Mouse (Mus musculus): ENCODE measurements around the gene Ermap.

The Ermap gene

GRCm38 (mm10) chr4:119189864-119190263 lies at the start of gene Ermap:
Gene Ermap (minus strand): TSS chr4:119190011.
- in situ Hi-C loops (cut with MboI, MseI): loop anchor here in 1 of 2 experiments (10.0 kb wide), 1 partner anchor 575 kb away; no protein-coding TSS in a partner anchor

- in situ Hi-C loops (cut with MboI, MseI): no loop called here
Observed at GRCm38 (mm10) chr4:119239181-119239682, 49.4 kb upstream of the Ermap start.

- in situ Hi-C loops (cut with MboI, MseI): no loop called here
Observed at GRCm38 (mm10) chr4:119238661-119239060, 48.9 kb upstream of the Ermap start.

GRCm38 (mm10) chr4:119234348-119234747 lies 44.5 kb upstream of the Ermap start:
- in situ Hi-C loops (cut with MboI, MseI): loop anchor here in 1 of 2 experiments (5.0 kb wide), 1 partner anchor 813 kb away; no protein-coding TSS in a partner anchor

- in situ Hi-C loops (cut with MboI, MseI): loop anchor here in 1 of 2 experiments (5.0 kb wide), 1 partner anchor 814 kb away; no protein-coding TSS in a partner anchor
Observed at GRCm38 (mm10) chr4:119233256-119233901, 43.6 kb upstream of the Ermap start.

- in situ Hi-C loops (cut with MboI, MseI): loop anchor here in 1 of 2 experiments (5.0 kb wide), 1 partner anchor 815 kb away; no protein-coding TSS in a partner anchor
Observed at GRCm38 (mm10) chr4:119232410-119233255, 42.8 kb upstream of the Ermap start, which contains the start of the genes AU022252 and P3h1. Gene AU022252 (minus strand): TSS chr4:119232712. Gene P3h1 (plus strand): TSS chr4:119232915.

- in situ Hi-C loops (cut with MboI, MseI): no loop called here
Observed at GRCm38 (mm10) chr4:119226751-119227150, 36.9 kb upstream of the Ermap start.

GRCm38 (mm10) chr4:119225719-119226118 lies 35.9 kb upstream of the Ermap start:
- in situ Hi-C loops (cut with MboI, MseI): no loop called here

GRCm38 (mm10) chr4:119224534-119224933 lies 34.7 kb upstream of the Ermap start:
- in situ Hi-C loops (cut with MboI, MseI): no loop called here

GRCm38 (mm10) chr4:119223696-119224095 lies 33.9 kb upstream of the Ermap start:
- in situ Hi-C loops (cut with MboI, MseI): no loop called here

GRCm38 (mm10) chr4:119218169-119218568 lies 28.4 kb upstream of the Ermap start, which contains the start of gene Tmem269:
Gene Tmem269 (minus strand): TSS chr4:119218217.
- in situ Hi-C loops (cut with MboI, MseI): loop anchor here in 1 of 2 experiments (5.0 kb wide), 1 partner anchor 36 kb away; no protein-coding TSS in a partner anchor

- in situ Hi-C loops (cut with MboI, MseI): loop anchor here in 1 of 2 experiments (5.0 kb wide), 1 partner anchor 34 kb away; no protein-coding TSS in a partner anchor
Observed at GRCm38 (mm10) chr4:119216667-119217066, 26.9 kb upstream of the Ermap start.

GRCm38 (mm10) chr4:119204672-119205071 lies 14.9 kb upstream of the Ermap start:
- in situ Hi-C loops (cut with MboI, MseI): no loop called here

GRCm38 (mm10) chr4:119198105-119198504 lies 8.3 kb upstream of the Ermap start:
- in situ Hi-C loops (cut with MboI, MseI): loop anchor here in 1 of 2 experiments (10.0 kb wide), 1 partner anchor 583 kb away; no protein-coding TSS in a partner anchor

- in situ Hi-C loops (cut with MboI, MseI): loop anchor here in 1 of 2 experiments (10.0 kb wide), 1 partner anchor 581 kb away; no protein-coding TSS in a partner anchor
Observed at GRCm38 (mm10) chr4:119195582-119196320, 5.9 kb upstream of the Ermap start.

- in situ Hi-C loops (cut with MboI, MseI): loop anchor here in 1 of 2 experiments (10.0 kb wide), 1 partner anchor 580 kb away; no protein-coding TSS in a partner anchor
Observed at GRCm38 (mm10) chr4:119194909-119195581, 5.2 kb upstream of the Ermap start, which contains the start of gene Svbp. Gene Svbp (plus strand): TSS chr4:119195306.

- in situ Hi-C loops (cut with MboI, MseI): loop anchor here in 1 of 2 experiments (10.0 kb wide), 1 partner anchor 578 kb away; no protein-coding TSS in a partner anchor
Observed at GRCm38 (mm10) chr4:119192757-119193156, 2.9 kb upstream of the Ermap start.

GRCm38 (mm10) chr4:119191273-119191672 lies 1.5 kb upstream of the Ermap start:
- in situ Hi-C loops (cut with MboI, MseI): loop anchor here in 1 of 2 experiments (10.0 kb wide), 1 partner anchor 576 kb away; no protein-coding TSS in a partner anchor

GRCm38 (mm10) chr4:119190618-119191017 lies 807 bp upstream of the Ermap start:
- in situ Hi-C loops (cut with MboI, MseI): loop anchor here in 1 of 2 experiments (10.0 kb wide), 1 partner anchor 576 kb away; no protein-coding TSS in a partner anchor

- in situ Hi-C loops (cut with MboI, MseI): no loop called here
Observed at GRCm38 (mm10) chr4:119189392-119189791, 419 bp downstream of the Ermap start.
